Comparison of ENCODE assay signal across 19 mouse cellular contexts in the genomic region with DNA sequence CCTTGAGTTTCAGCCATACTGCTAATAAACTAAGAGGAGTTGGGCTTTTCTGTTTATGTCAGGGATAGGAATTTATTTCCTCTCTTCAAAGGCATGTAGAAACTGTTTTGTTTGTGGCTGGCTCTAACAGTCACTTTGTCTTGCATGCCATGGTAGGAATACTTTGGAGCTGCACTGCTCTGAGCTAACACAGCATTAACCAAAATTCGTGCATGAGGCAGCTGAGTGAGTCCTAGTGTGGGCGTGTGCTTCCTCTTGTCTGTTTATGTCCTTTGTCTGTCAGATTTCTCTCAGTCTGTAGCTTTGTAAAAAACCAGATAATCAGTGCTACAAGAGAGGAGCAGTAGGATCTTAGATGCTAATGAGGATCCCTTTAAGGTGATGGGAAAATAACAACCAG. TPM values are rescaled to one million over a fixed set of nuclear protein-coding genes. Genes with fewer than 3 reads are reported as not detected.
"Had no signal": no experiment of that assay in that cellular context is flagged by ENCODE, and none has a peak within 500 bp of the region (broad histone marks: within the 10 kb centered on the region; RNA-seq: fewer than 3 reads in every experiment).

No protein-coding gene starts in this region.

- H3K9me3 ChIP-seq: lung, embryonic 15.5 days; midbrain, embryonic 12.5 days; neural tube, embryonic 12.5 days; stomach, embryonic 15.5 days had no signal

- ATAC-seq: lung, postnatal 0 days; midbrain, embryonic 16.5 days had no signal

- H3K4me3 ChIP-seq: lung, embryonic 15.5 days; midbrain, embryonic 12.5 days; neural tube, embryonic 12.5 days; stomach, embryonic 15.5 days had no signal

- H3K27ac ChIP-seq: liver, embryonic 14.5 days; lung, embryonic 15.5 days; midbrain, embryonic 12.5 days; neural tube, embryonic 12.5 days; stomach, embryonic 15.5 days; stomach, postnatal 0 days had no signal

- H3K4me1 ChIP-seq: lung, embryonic 15.5 days; midbrain, embryonic 12.5 days; neural tube, embryonic 12.5 days; stomach, embryonic 15.5 days had no signal

- DNase-seq: lung, adult 18-20 months; lung, postnatal 14 days; lung, postnatal 4 days; midbrain, embryonic 14.5 days; right cerebral cortex, postnatal 14 days; thymus, adult 2 months; thymus, postnatal 25 days; thymus, postnatal 4 days had no signal

- H3K36me3 ChIP-seq: lung, embryonic 15.5 days; stomach, embryonic 15.5 days had no signal

- H3K9ac ChIP-seq: liver, embryonic 14.5 days; lung, embryonic 15.5 days; midbrain, embryonic 12.5 days; neural tube, embryonic 12.5 days; stomach, embryonic 15.5 days had no signal

- H3K27me3 ChIP-seq: lung, embryonic 15.5 days; midbrain, embryonic 12.5 days; neural tube, embryonic 12.5 days; stomach, embryonic 15.5 days had no signal

- H3K4me2 ChIP-seq: lung, embryonic 15.5 days; midbrain, embryonic 12.5 days; neural tube, embryonic 12.5 days; stomach, embryonic 15.5 days had no signal

RNA-seq across cellular contexts. Expression of a gene that starts 3.9 kb away (rescaled TPM):
- polyA plus RNA-seq: liver, embryonic 16.5 days had no signal

RNA-seq across cellular contexts. Expression of a gene that starts 23.2 kb away (rescaled TPM):
- total RNA-seq: megakaryocyte, adult 5-6 weeks; megakaryocyte-erythroid progenitor cell, adult 5-6 weeks had no signal
